2 mouse cellular contexts compared by ENCODE assay signal in genomic region chr6:56866899-56867298, GRCm38 (mm10). TPM values are rescaled to one million over a fixed set of nuclear protein-coding genes. Genes with fewer than 3 reads are reported as not detected.
"Had no signal": no experiment of that assay in that cellular context is flagged by ENCODE, and none has a peak within 500 bp of the region (broad histone marks: within the 10 kb centered on the region; RNA-seq: fewer than 3 reads in every experiment).

No protein-coding gene starts in this region.

RNA-seq across cellular contexts. Expression of gene Vmn1r4, which starts 56.9 kb away (rescaled TPM):
- polyA plus RNA-seq: small intestine, adult 2 months; stomach, embryonic 14.5 days had no signal
